11 mouse cellular contexts compared by ENCODE assay signal in the genomic region with DNA sequence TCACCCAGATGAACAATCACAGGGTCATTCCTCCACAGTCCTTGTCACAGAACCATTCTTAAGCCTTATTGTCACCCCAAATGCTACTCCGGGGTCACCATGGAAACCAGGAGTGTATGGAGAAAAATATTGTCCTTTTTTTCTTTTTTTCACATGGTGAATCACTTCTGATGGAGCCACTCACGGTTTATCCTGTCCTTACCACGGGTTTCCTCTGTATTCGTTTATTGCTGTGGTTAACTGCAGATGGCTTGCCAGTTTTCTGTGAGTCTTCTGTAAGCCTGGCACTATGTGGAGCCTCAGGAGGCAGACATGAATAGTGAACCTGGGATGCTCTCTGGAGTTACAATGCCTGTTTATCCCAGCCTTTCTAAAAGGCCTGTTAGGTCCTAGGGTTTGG. TPM values are rescaled to one million over a fixed set of nuclear protein-coding genes. Genes with fewer than 3 reads are reported as not detected.
DNase-seq lines count a peak whose midpoint lies in the region; ATAC-seq and TF ChIP-seq lines count a peak whose summit lies in the region.
"Had no signal": no experiment of that assay in that cellular context is flagged by ENCODE, and none has a peak within 500 bp of the region (broad histone marks: within the 10 kb centered on the region; RNA-seq: fewer than 3 reads in every experiment).

No protein-coding gene starts in this region.

- H3K27me3 ChIP-seq in heart, embryonic 16.5 days (ENCODE audit: control insufficient read depth, insufficient read depth, low read length): no peaks in the 10 kb centered on the region
- no peaks in the 10 kb centered on the region for H3K27me3 ChIP-seq in midbrain, postnatal 0 days (ENCODE audit: insufficient read depth, low read length)
- no peaks in the 10 kb centered on the region for H3K27me3 ChIP-seq in midbrain, embryonic 14.5 days (ENCODE audit: control insufficient read depth, insufficient read depth, low read length)
- no peaks in the 10 kb centered on the region for H3K27me3 ChIP-seq in embryonic facial prominence, embryonic 14.5 days (replicated peaks; ENCODE audit: control insufficient read depth, insufficient read depth, low read length)
- H3K27me3 ChIP-seq in neural tube, embryonic 15.5 days (replicated peaks): no peaks in the 10 kb centered on the region

- H3K36me3 ChIP-seq in heart, embryonic 16.5 days (ENCODE audit: control insufficient read depth, insufficient read depth): no peaks in the 10 kb centered on the region
- H3K36me3 ChIP-seq in midbrain, postnatal 0 days (ENCODE audit: insufficient read depth, low read length): no peaks in the 10 kb centered on the region
- H3K36me3 ChIP-seq in midbrain, embryonic 14.5 days (ENCODE audit: control insufficient read depth, insufficient read depth, low read length): no peaks in the 10 kb centered on the region
- H3K36me3 ChIP-seq in embryonic facial prominence, embryonic 14.5 days (ENCODE audit: control insufficient read depth, insufficient read depth, low read length): 0 out of 2 replicates have a peak, but pooled peaks cover 6% of the 10 kb centered on the region
- H3K36me3 ChIP-seq in neural tube, embryonic 15.5 days: no peaks in the 10 kb centered on the region
- H3K36me3 ChIP-seq: forebrain, embryonic 15.5 days had no signal

- no peak for ATAC-seq in heart, embryonic 16.5 days (replicated peaks; ENCODE audit: extremely low read depth, insufficient read depth, low FRiP score)
- ATAC-seq in midbrain, postnatal 0 days (ENCODE audit: low FRiP score): no peak
- ATAC-seq in midbrain, embryonic 14.5 days (ENCODE audit: low FRiP score, low TSS enrichment): no peak
- ATAC-seq in embryonic facial prominence, embryonic 14.5 days (ENCODE audit: low read depth): no peak
- no peak for ATAC-seq in neural tube, embryonic 15.5 days (ENCODE audit: low FRiP score)
- ATAC-seq in erythroblast, adult 5-6 weeks (replicated peaks; ENCODE audit: low FRiP score, poor library complexity, severe bottlenecking): no peak

- peak overlapping the region; percentile 47; the same call in 1 of the 2 replicates for H3K9ac ChIP-seq in heart, embryonic 16.5 days (ENCODE audit: low read length)
- H3K9ac ChIP-seq in midbrain, postnatal 0 days (replicated peaks; ENCODE audit: low read length, poor library complexity, severe bottlenecking): no peak overlapping the region
- no peak overlapping the region for H3K9ac ChIP-seq in midbrain, embryonic 14.5 days (replicated peaks; ENCODE audit: low read length)
- H3K9ac ChIP-seq in embryonic facial prominence, embryonic 14.5 days (ENCODE audit: low read depth, low read length): no peak overlapping the region
- no peak overlapping the region for H3K9ac ChIP-seq in neural tube, embryonic 15.5 days (replicated peaks)
- H3K9ac ChIP-seq: forebrain, embryonic 15.5 days had no signal

- no peaks in the 10 kb centered on the region for H3K9me3 ChIP-seq in heart, embryonic 16.5 days (replicated peaks; ENCODE audit: control insufficient read depth, low read length)
- no peaks in the 10 kb centered on the region for H3K9me3 ChIP-seq in midbrain, postnatal 0 days (ENCODE audit: low read length)
- H3K9me3 ChIP-seq in midbrain, embryonic 14.5 days (ENCODE audit: control insufficient read depth, low read length): no peaks in the 10 kb centered on the region
- H3K9me3 ChIP-seq in embryonic facial prominence, embryonic 14.5 days (ENCODE audit: control insufficient read depth, low read length): no peaks in the 10 kb centered on the region
- H3K9me3 ChIP-seq in neural tube, embryonic 15.5 days (replicated peaks): no peaks in the 10 kb centered on the region
- H3K9me3 ChIP-seq: forebrain, embryonic 15.5 days had no signal

- peak overlapping the region; percentile 86 for H3K27ac ChIP-seq in heart, embryonic 16.5 days (ENCODE audit: low read length)
- H3K27ac ChIP-seq in midbrain, postnatal 0 days (ENCODE audit: low read depth, low read length): no peak overlapping the region
- no peak overlapping the region for H3K27ac ChIP-seq in midbrain, embryonic 14.5 days (replicated peaks; ENCODE audit: low read depth, low read length)
- H3K27ac ChIP-seq in embryonic facial prominence, embryonic 14.5 days (replicated peaks; ENCODE audit: low read depth, low read length): peak overlapping the region; percentile 64; the same call in 1 of the 2 replicates
- peak overlapping the region; percentile 54 for H3K27ac ChIP-seq in neural tube, embryonic 15.5 days (replicated peaks)
- H3K27ac ChIP-seq: forebrain, embryonic 15.5 days; layer of hippocampus, adult 2 months had no signal

- DNase-seq in heart, postnatal 14 days: no peak
- peak; percentile 40 for DNase-seq in midbrain, postnatal 0 days (ENCODE audit: low spot score)
- DNase-seq in midbrain, embryonic 14.5 days: no peak
- DNase-seq in embryonic facial prominence, embryonic 14.5 days (ENCODE audit: low spot score): no peak
- DNase-seq in layer of hippocampus, postnatal 36 days: no peak

- intact Hi-C loops in heart, postnatal 14 days (cut with DNase I): no loop called here

- 60% methylated on average over 4 of the region's 4 CpGs for WGBS in heart, embryonic 16.5 days
- WGBS in midbrain, postnatal 0 days: 53% methylated on average over 4 of the region's 4 CpGs
- 43% methylated on average over 4 of the region's 4 CpGs for WGBS in midbrain, embryonic 14.5 days
- 65% methylated on average over 4 of the region's 4 CpGs for WGBS in embryonic facial prominence, embryonic 14.5 days
- 21% methylated on average over 4 of the region's 4 CpGs for WGBS in neural tube, embryonic 15.5 days

- peaks cover 38% of the 10 kb centered on the region for H3K4me1 ChIP-seq in heart, embryonic 16.5 days (ENCODE audit: control insufficient read depth, insufficient read depth, low read length)
- peaks cover 11% of the 10 kb centered on the region; the same call in 1 of the 2 replicates for H3K4me1 ChIP-seq in midbrain, postnatal 0 days (ENCODE audit: insufficient read depth, low read length)
- peaks cover 17% of the 10 kb centered on the region for H3K4me1 ChIP-seq in midbrain, embryonic 14.5 days (ENCODE audit: control insufficient read depth, insufficient read depth, low read length)
- H3K4me1 ChIP-seq in embryonic facial prominence, embryonic 14.5 days (ENCODE audit: control insufficient read depth, insufficient read depth, low read length): peaks cover 55% of the 10 kb centered on the region
- H3K4me1 ChIP-seq in neural tube, embryonic 15.5 days: peaks cover 63% of the 10 kb centered on the region

- no peak overlapping the region for H3K4me3 ChIP-seq in heart, embryonic 16.5 days (ENCODE audit: low read length)
- H3K4me3 ChIP-seq in midbrain, postnatal 0 days (ENCODE audit: low read depth, low read length): no peak overlapping the region
- H3K4me3 ChIP-seq in midbrain, embryonic 14.5 days (replicated peaks; ENCODE audit: low read depth, low read length): no peak overlapping the region
- H3K4me3 ChIP-seq in embryonic facial prominence, embryonic 14.5 days (ENCODE audit: low read depth, low read length): no peak overlapping the region
- H3K4me3 ChIP-seq in neural tube, embryonic 15.5 days (replicated peaks): no peak overlapping the region
- H3K4me3 ChIP-seq: forebrain, embryonic 15.5 days; layer of hippocampus, adult 2 months had no signal

- H3K4me2 ChIP-seq in heart, embryonic 16.5 days (ENCODE audit: low read depth, low read length): no peak overlapping the region
- no peak overlapping the region for H3K4me2 ChIP-seq in midbrain, postnatal 0 days (ENCODE audit: low read depth, low read length, poor library complexity, severe bottlenecking)
- no peak overlapping the region for H3K4me2 ChIP-seq in midbrain, embryonic 14.5 days (ENCODE audit: low read length)
- H3K4me2 ChIP-seq in embryonic facial prominence, embryonic 14.5 days (ENCODE audit: low read depth, low read length): no peak overlapping the region
- H3K4me2 ChIP-seq in neural tube, embryonic 15.5 days: no peak overlapping the region

- no peak for TF ChIP-seq CTCF in midbrain, postnatal 0 days (IDR thresholded peaks at IDR 0.05)

RNA-seq across cellular contexts. Expression of a gene that starts 53.4 kb away (rescaled TPM):
- polyA plus RNA-seq in heart, embryonic 16.5 days (2015; fragmentation: Nextera tagmentation; extraction: Ambion mirVana): 1.8 and 2.2 TPM in 2 replicates
- total RNA-seq in heart, postnatal 14 days (2021): under 1 TPM in 1 of 2 experiments, not detected in 1; 0.07 TPM
- total RNA-seq in midbrain, postnatal 0 days (2014; rRNA removed): 0.85 and 0.99 TPM in 2 replicates
- polyA plus RNA-seq in midbrain, postnatal 0 days (2015; fragmentation: Nextera tagmentation; extraction: Ambion mirVana): 0.30 and 0.32 TPM in 2 replicates
- 2.4 and 2.6 TPM in 2 replicates for polyA plus RNA-seq in midbrain, embryonic 14.5 days (2014; fragmentation: Nextera tagmentation; extraction: Ambion mirVana)
- 11.1 and 18.0 TPM in 2 replicates for polyA plus RNA-seq in embryonic facial prominence, embryonic 14.5 days (2014; fragmentation: Nextera tagmentation; extraction: Ambion mirVana)
- polyA plus RNA-seq in neural tube, embryonic 15.5 days (2015; fragmentation: Nextera tagmentation; extraction: Ambion mirVana): 3.2 and 7.5 TPM in 2 replicates
- total RNA-seq in erythroblast, adult 5-6 weeks (2015; ENCODE audit: low replicate concordance): not detected in 2 replicates
- 0.14 TPM in 1 of 2 replicates, not detected in the other for total RNA-seq in erythroblast, adult 5-6 weeks (2017; ENCODE audit: low replicate concordance)
- total RNA-seq in layer of hippocampus, postnatal 36 days (2021): under 1 TPM; 0.12 to 0.35 TPM
- polyA plus RNA-seq: spleen, adult 2 months had no signal

Comparison
In these comparisons a context has a peak if more than half of its experiments do, and no peak if none do; other contexts are left out.
1. H3K27ac ChIP-seq: peak in heart, embryonic 16.5 days (single experiment), embryonic facial prominence, embryonic 14.5 days (single experiment) and neural tube, embryonic 15.5 days (single experiment); none in midbrain, postnatal 0 days (single experiment) and midbrain, embryonic 14.5 days (single experiment).